Comparison of ENCODE assay signal across 8 mouse cellular contexts in genomic region chr14:30353291-30354126, GRCm38 (mm10).
DNase-seq lines count a peak whose midpoint lies in the region; ATAC-seq and TF ChIP-seq lines count a peak whose summit lies in the region.

No protein-coding gene starts in this region.

- under 1% methylated on average over 70 of the region's 114 CpGs for WGBS in kidney, embryonic 16.5 days
- WGBS in heart, embryonic 10.5 days: 12% methylated on average over 106 of the region's 114 CpGs
- WGBS in limb, embryonic 11.5 days: under 1% methylated on average over 59 of the region's 114 CpGs

- H3K9me3 ChIP-seq in kidney, embryonic 16.5 days (ENCODE audit: low read length): no peaks in the 10 kb centered on the region
- peaks cover 8% of the 10 kb centered on the region for H3K9me3 ChIP-seq in CH12.LX (replicated peaks; ENCODE audit: low read length)
- H3K9me3 ChIP-seq in heart, embryonic 10.5 days: no peaks in the 10 kb centered on the region
- no peaks in the 10 kb centered on the region for H3K9me3 ChIP-seq in limb, embryonic 11.5 days (ENCODE audit: control insufficient read depth, low read length)

- no peak for DNase-seq in kidney, adult 8-10 months
- DNase-seq in CH12.LX (ENCODE audit: extremely low read depth): no peak
- peak; percentile 43 for DNase-seq in cerebellum, adult 8-10 months
- peak; percentile 74 for DNase-seq in heart, embryonic 10.5 days (ENCODE audit: low spot score)
- DNase-seq in limb, embryonic 11.5 days (ENCODE audit: low spot score): peak; percentile 61
- peak; percentile 61 for DNase-seq in neural tube, embryonic 10.5 days (ENCODE audit: extremely low spot score, low spot score)

- H3K27me3 ChIP-seq in kidney, embryonic 16.5 days (ENCODE audit: insufficient read depth, low read length): peaks cover 16% of the 10 kb centered on the region
- no peaks in the 10 kb centered on the region for H3K27me3 ChIP-seq in CH12.LX (replicated peaks)
- H3K27me3 ChIP-seq in heart, embryonic 10.5 days (ENCODE audit: insufficient read depth, poor library complexity, severe bottlenecking): peaks cover 41% of the 10 kb centered on the region
- peaks cover 9% of the 10 kb centered on the region; the same call in 1 of the 2 replicates for H3K27me3 ChIP-seq in limb, embryonic 11.5 days (ENCODE audit: control insufficient read depth, insufficient read depth, low read length)

- no peaks in the 10 kb centered on the region for H3K79me2 ChIP-seq in CH12.LX (replicated peaks; ENCODE audit: control insufficient read depth, extremely low read depth, insufficient read depth, poor library complexity, severe bottlenecking)

- TF ChIP-seq POLR2A in CH12.LX (IDR thresholded peaks at IDR 0.05; ENCODE audit: low read depth, low read length): no peak

- peaks cover 20% of the 10 kb centered on the region for H3K4me1 ChIP-seq in kidney, embryonic 16.5 days (ENCODE audit: insufficient read depth, low read length)
- peaks cover 5 to 22% of the 10 kb centered on the region in 2 experiments; a peak in 3 of 4 replicates for H3K4me1 ChIP-seq in CH12.LX (ENCODE audit: control insufficient read depth in 1 of 2, insufficient read depth in 2 of 2)
- peaks cover 26% of the 10 kb centered on the region for H3K4me1 ChIP-seq in heart, embryonic 10.5 days
- H3K4me1 ChIP-seq in limb, embryonic 11.5 days (ENCODE audit: control insufficient read depth, insufficient read depth, low read length): 0 out of 2 replicates have a peak, but pooled peaks cover 3% of the 10 kb centered on the region

- no peak overlapping the region for H3K27ac ChIP-seq in kidney, embryonic 16.5 days (ENCODE audit: low read length)
- H3K27ac ChIP-seq in CH12.LX (ENCODE audit: insufficient read depth, low read depth): no peak overlapping the region
- peak overlapping the region; percentile 91 for H3K27ac ChIP-seq in heart, embryonic 10.5 days
- no peak overlapping the region for H3K27ac ChIP-seq in limb, embryonic 11.5 days (replicated peaks; ENCODE audit: low read depth, low read length)

- in situ Hi-C loops in CH12.LX (cut with MboI; ENCODE audit: low pct_ligation_motif_present, low pct_unique_long_range_greater_than_20kb, low sequenced_read_pairs): no loop called here

- peak overlapping the region; percentile 67 for H3K4me3 ChIP-seq in kidney, embryonic 16.5 days (ENCODE audit: low read length)
- H3K4me3 ChIP-seq in CH12.LX (replicated peaks in 1 of 3; ENCODE audit: low read depth in 2 of 3, low read length in 2 of 3, poor library complexity in 1 of 3): peak overlapping the region in 1 of 3 experiments; percentile 55
- H3K4me3 ChIP-seq in heart, embryonic 10.5 days: peak overlapping the region; percentile 72
- H3K4me3 ChIP-seq in limb, embryonic 11.5 days (ENCODE audit: low read depth, low read length): peak overlapping the region; percentile 53

- peak overlapping the region; percentile 88 for H3K9ac ChIP-seq in kidney, embryonic 16.5 days (replicated peaks; ENCODE audit: low read length)
- no peak overlapping the region for H3K9ac ChIP-seq in CH12.LX (ENCODE audit: insufficient read depth, low read depth)
- H3K9ac ChIP-seq in limb, embryonic 11.5 days (ENCODE audit: low read length): peak overlapping the region; percentile 81

- TF ChIP-seq EP300 in CH12.LX (IDR thresholded peaks at IDR 0.05; ENCODE audit: low read length): no peak

- TF ChIP-seq RAD21 in CH12.LX (IDR thresholded peaks at IDR 0.05; ENCODE audit: low read depth, low read length): no peak

- TF ChIP-seq CTCF in CH12.LX (conservative IDR thresholded peaks at IDR 0.05 in 1 of 2, IDR thresholded peaks at IDR 0.05 in 1 of 2; ENCODE audit: low read depth in 2 of 2, low read length in 2 of 2): no peak

- peak overlapping the region; percentile 96 for H3K4me2 ChIP-seq in kidney, embryonic 16.5 days (replicated peaks; ENCODE audit: low read depth, low read length)
- H3K4me2 ChIP-seq in CH12.LX (ENCODE audit: insufficient read depth, low read depth, poor library complexity, severe bottlenecking): peak overlapping the region; percentile 44
- peak overlapping the region; percentile 90 for H3K4me2 ChIP-seq in limb, embryonic 11.5 days (ENCODE audit: low read depth, severe bottlenecking)

- no peaks in the 10 kb centered on the region for H3K36me3 ChIP-seq in kidney, embryonic 16.5 days (ENCODE audit: insufficient read depth, low read length)
- no peaks in the 10 kb centered on the region for H3K36me3 ChIP-seq in CH12.LX (replicated peaks in 1 of 2; ENCODE audit: control insufficient read depth in 1 of 2, insufficient read depth in 1 of 2, low read length in 1 of 2)
- no peaks in the 10 kb centered on the region for H3K36me3 ChIP-seq in heart, embryonic 10.5 days
- H3K36me3 ChIP-seq in limb, embryonic 11.5 days (ENCODE audit: control insufficient read depth, insufficient read depth, low read length): no peaks in the 10 kb centered on the region

- dilution Hi-C loops in CH12.LX (cut with MboI; ENCODE audit: extremely low pct_ligation_motif_present, extremely low pct_unique_long_range_greater_than_20kb, low sequenced_read_pairs): no loop called here

- ATAC-seq in kidney, embryonic 16.5 days (ENCODE audit: low FRiP score, low TSS enrichment): peak; percentile 76
- 0 out of 2 replicates have a peak, but pooled peaks have one; percentile 47 for ATAC-seq in limb, embryonic 11.5 days (ENCODE audit: insufficient number of reproducible peaks, low FRiP score, low TSS enrichment, low read depth)
- ATAC-seq in inflammation-experienced regulatory T-cells, adult 6 months: no peak

TF ChIP-seq in CH12.LX, 34 proteins besides CTCF, POLR2A, EP300 and RAD21:
- no peak for TF ChIP-seq ZNF384 (IDR thresholded peaks at IDR 0.05; ENCODE audit: low read depth, low read length)
- no peak for TF ChIP-seq ELF1 (IDR thresholded peaks at IDR 0.05; ENCODE audit: low read depth, low read length)
- no peak for TF ChIP-seq CHD1 (IDR thresholded peaks at IDR 0.05; ENCODE audit: low read depth, low read length)
- TF ChIP-seq NELFE (IDR thresholded peaks at IDR 0.05; ENCODE audit: low read depth, low read length): no peak

Comparison
In these comparisons a context has a peak if more than half of its experiments do, and no peak if none do; other contexts are left out.
1. H3K4me2 ChIP-seq: peak in every context shown above with its lines; median percentile 96 in kidney, embryonic 16.5 days; 90 in limb, embryonic 11.5 days; 44 in CH12.LX.
2. DNase-seq: peak in cerebellum, adult 8-10 months (single experiment), heart, embryonic 10.5 days (single experiment), limb, embryonic 11.5 days (single experiment) and neural tube, embryonic 10.5 days (single experiment); none in kidney, adult 8-10 months (0 of 2) and CH12.LX (single experiment).